Mouse (Mus musculus): ENCODE measurements around the gene Meiob.

GRCm38 (mm10) chr17:24860076-24860475 lies 56.0 kb downstream of the Meiob start:
- TF ChIP-seq POLR2A (IDR thresholded peaks at IDR 0.05; ENCODE audit: insufficient read depth, low read depth, low read length) (no peak), CTCF (IDR thresholded peaks at IDR 0.05) (no peak)
